Mouse (Mus musculus): ENCODE measurements around the gene AC161166.1. TPM values are rescaled to one million over a fixed set of nuclear protein-coding genes. Genes with fewer than 3 reads are reported as not detected.
A peak's percentile ranks its signal among the peaks of the same experiment; 100 is the strongest.

Gene AC161166.1
- polyA plus RNA-seq, 1 experiment: not detected

GRCm38 (mm10) chr7:24506065-24506459 lies 6.2 kb downstream of the AC161166.1 start:
- Histone ChIP-seq H3K4me1 (ENCODE audit: control insufficient read depth, insufficient read depth, low read length) (no peaks in the 10 kb centered on the region), H3K27ac (ENCODE audit: control insufficient read depth, insufficient read depth, low read depth, low read length, poor library complexity) (no peak overlapping the region), H3K4me3 (replicated peaks; ENCODE audit: control insufficient read depth, low read depth, low read length) (no peak overlapping the region)
- 25% methylated on average over 3 of the region's 3 CpGs for WGBS
- TF ChIP-seq POLR2A (IDR thresholded peaks at IDR 0.05; ENCODE audit: borderline replicate concordance, control insufficient read depth, low read depth, low read length): no peak
- TF ChIP-seq CTCF (IDR thresholded peaks at IDR 0.05; ENCODE audit: control insufficient read depth, insufficient read depth, low read length): no peak

- WGBS: 80% methylated on average over 15 of the region's 15 CpGs
- Histone ChIP-seq H3K27ac (ENCODE audit: control insufficient read depth, insufficient read depth, low read depth, low read length, poor library complexity) (no peak overlapping the region), H3K4me1 (ENCODE audit: control insufficient read depth, insufficient read depth, low read length) (no peaks in the 10 kb centered on the region), H3K4me3 (replicated peaks; ENCODE audit: control insufficient read depth, low read depth, low read length) (no peak overlapping the region)
- TF ChIP-seq POLR2A (IDR thresholded peaks at IDR 0.05; ENCODE audit: borderline replicate concordance, control insufficient read depth, low read depth, low read length) (no peak), CTCF (IDR thresholded peaks at IDR 0.05; ENCODE audit: control insufficient read depth, insufficient read depth, low read length) (no peak)
These were observed 6.7 kb downstream of the AC161166.1 start for GRCm38 (mm10) chr7:24505447-24506064.

GRCm38 (mm10) chr7:24504868-24505267 lies 7.4 kb downstream of the AC161166.1 start:
- Histone ChIP-seq H3K27ac (ENCODE audit: control insufficient read depth, insufficient read depth, low read depth, low read length, poor library complexity) (no peak overlapping the region), H3K4me3 (replicated peaks; ENCODE audit: control insufficient read depth, low read depth, low read length) (no peak overlapping the region), H3K4me1 (ENCODE audit: control insufficient read depth, insufficient read depth, low read length) (no peaks in the 10 kb centered on the region)
- 44% methylated on average over 4 of the region's 4 CpGs for WGBS
- no peak for TF ChIP-seq CTCF (IDR thresholded peaks at IDR 0.05; ENCODE audit: control insufficient read depth, insufficient read depth, low read length)
- no peak for TF ChIP-seq POLR2A (IDR thresholded peaks at IDR 0.05; ENCODE audit: borderline replicate concordance, control insufficient read depth, low read depth, low read length)

- no peak for TF ChIP-seq CTCF (IDR thresholded peaks at IDR 0.05; ENCODE audit: control insufficient read depth, insufficient read depth, low read length)
- TF ChIP-seq POLR2A (IDR thresholded peaks at IDR 0.05; ENCODE audit: borderline replicate concordance, control insufficient read depth, low read depth, low read length): no peak
- H3K4me1 ChIP-seq (ENCODE audit: control insufficient read depth, insufficient read depth, low read length): no peaks in the 10 kb centered on the region
- WGBS: 13% methylated on average over 10 of the region's 10 CpGs
These were observed 8.3 kb downstream of the AC161166.1 start for GRCm38 (mm10) chr7:24504004-24504403.

GRCm38 (mm10) chr7:24501492-24501891 lies 10.8 kb downstream of the AC161166.1 start:
- H3K4me3 ChIP-seq (replicated peaks; ENCODE audit: control insufficient read depth, low read depth, low read length): no peak overlapping the region
- 48% methylated on average over 21 of the region's 21 CpGs for WGBS
- no peak overlapping the region for H3K27ac ChIP-seq (ENCODE audit: control insufficient read depth, insufficient read depth, low read depth, low read length, poor library complexity)
- H3K4me1 ChIP-seq (ENCODE audit: control insufficient read depth, insufficient read depth, low read length): no peaks in the 10 kb centered on the region
- TF ChIP-seq POLR2A (IDR thresholded peaks at IDR 0.05; ENCODE audit: borderline replicate concordance, control insufficient read depth, low read depth, low read length) (no peak), CTCF (IDR thresholded peaks at IDR 0.05; ENCODE audit: control insufficient read depth, insufficient read depth, low read length) (peak; percentile 57; the same call in 1 of the 2 replicates)

More at GRCm38 (mm10) chr7:24504004-24504403, 8.3 kb downstream of the AC161166.1 start:
- Histone ChIP-seq H3K27ac (ENCODE audit: control insufficient read depth, insufficient read depth, low read depth, low read length, poor library complexity) (no peak overlapping the region), H3K4me3 (replicated peaks; ENCODE audit: control insufficient read depth, low read depth, low read length) (no peak overlapping the region)

- TF ChIP-seq POLR2A (IDR thresholded peaks at IDR 0.05; ENCODE audit: borderline replicate concordance, control insufficient read depth, low read depth, low read length): no peak
- peak; percentile 46 for TF ChIP-seq CTCF (IDR thresholded peaks at IDR 0.05; ENCODE audit: control insufficient read depth, insufficient read depth, low read length)
- 26% methylated on average over 7 of the region's 7 CpGs for WGBS
- Histone ChIP-seq H3K4me3 (replicated peaks; ENCODE audit: control insufficient read depth, low read depth, low read length) (no peak overlapping the region), H3K4me1 (ENCODE audit: control insufficient read depth, insufficient read depth, low read length) (no peaks in the 10 kb centered on the region), H3K27ac (ENCODE audit: control insufficient read depth, insufficient read depth, low read depth, low read length, poor library complexity) (no peak overlapping the region)
These were observed 11.3 kb downstream of the AC161166.1 start for GRCm38 (mm10) chr7:24500929-24501328.

- no peaks in the 10 kb centered on the region for H3K4me1 ChIP-seq (ENCODE audit: control insufficient read depth, insufficient read depth, low read length)
- 13% methylated on average over 43 of the region's 43 CpGs for WGBS
- no peak overlapping the region for H3K4me3 ChIP-seq (replicated peaks; ENCODE audit: control insufficient read depth, low read depth, low read length)
- H3K27ac ChIP-seq (ENCODE audit: control insufficient read depth, insufficient read depth, low read depth, low read length, poor library complexity): no peak overlapping the region
- no peak for TF ChIP-seq POLR2A (IDR thresholded peaks at IDR 0.05; ENCODE audit: borderline replicate concordance, control insufficient read depth, low read depth, low read length)
- no peak for TF ChIP-seq CTCF (IDR thresholded peaks at IDR 0.05; ENCODE audit: control insufficient read depth, insufficient read depth, low read length)
These were observed 12.2 kb downstream of the AC161166.1 start for GRCm38 (mm10) chr7:24499856-24500577.

GRCm38 (mm10) chr7:24488303-24488702 lies 24.0 kb downstream of the AC161166.1 start:
- H3K4me3 ChIP-seq (replicated peaks; ENCODE audit: control insufficient read depth, low read depth, low read length): no peak overlapping the region
- no peak for TF ChIP-seq POLR2A (IDR thresholded peaks at IDR 0.05; ENCODE audit: borderline replicate concordance, control insufficient read depth, low read depth, low read length)
- TF ChIP-seq CTCF (IDR thresholded peaks at IDR 0.05; ENCODE audit: control insufficient read depth, insufficient read depth, low read length): no peak
- H3K4me1 ChIP-seq (ENCODE audit: control insufficient read depth, insufficient read depth, low read length): no peaks in the 10 kb centered on the region
- no peak overlapping the region for H3K27ac ChIP-seq (ENCODE audit: control insufficient read depth, insufficient read depth, low read depth, low read length, poor library complexity)
- 86% methylated on average over 8 of the region's 8 CpGs for WGBS

Measured in bone marrow, adult 2 months (tissue).